Mouse (Mus musculus) activated CD4-positive, CD25-positive, alpha-beta regulatory T cell, adult 4 months (primary cell): Measurements from ENCODE around the gene Sec11a. TPM values are rescaled to one million over a fixed set of nuclear protein-coding genes. Genes with fewer than 3 reads are reported as not detected.

Experiments used
- ATAC-seq: one replicate; pipeline ENCODE4 v1.8.0; 2017
- polyA plus RNA-seq, 2 experiments: library from polyadenylated mRNA; unstranded; fragments of 100-300 nt; shearing (Covaris generic); gene quantifications; one replicate each; pipeline ENCODE4 v1.2.1; 2017

Gene Sec11a
- polyA plus RNA-seq, 2 experiments from 2014 or later: 243 to 262 TPM

GRCm38 (mm10) chr7:80855316-80855715 is 92.3 kb downstream of the Sec11a start:
- no peak for ATAC-seq

Other genes with a start within 250 kb of the Sec11a start
- gene Iqgap1, start 121.8 kb downstream of the Sec11a start, polyA plus RNA-seq: 100 to 1,000 TPM; 203 to 267 TPM
- gene Zscan2, start 86.9 kb downstream of the Sec11a start, polyA plus RNA-seq: 1 to 10 TPM; 3.0 to 3.3 TPM
- gene Wdr73, start 46.5 kb downstream of the Sec11a start, polyA plus RNA-seq: 10 to 100 TPM; 22.5 to 27.1 TPM
- 10 to 100 TPM; 58.7 to 67.5 TPM for gene Nmb, start 42.7 kb downstream of the Sec11a start, polyA plus RNA-seq
- gene Zfp592, start 45.9 kb upstream of the Sec11a start, polyA plus RNA-seq: 10 to 100 TPM; 14.5 to 16.7 TPM
- gene Alpk3, start 109.8 kb upstream of the Sec11a start, polyA plus RNA-seq: under 1 TPM; 0.09 to 0.38 TPM
- not detected for gene Slc28a1, start 167.0 kb upstream of the Sec11a start, polyA plus RNA-seq